Mouse (Mus musculus) neutrophil, adult 65 days (primary cell): ENCODE measurements around the gene Cyba. TPM values are rescaled to one million over a fixed set of nuclear protein-coding genes. Genes with fewer than 3 reads are reported as not detected.

Experiments
- total RNA-seq: library from RNA; stranded (reverse); gene quantifications from 2 replicates; pipeline ENCODE4 v1.2.4, GENCODE M21; 2023

Gene Cyba
- total RNA-seq: 796 and 813 TPM in 2 replicates

GRCm38 (mm10) chr8:122432443-122433268 lies at the start of gene Cyba:
Gene Cyba (minus strand): TSS chr8:122432930.

DNA sequence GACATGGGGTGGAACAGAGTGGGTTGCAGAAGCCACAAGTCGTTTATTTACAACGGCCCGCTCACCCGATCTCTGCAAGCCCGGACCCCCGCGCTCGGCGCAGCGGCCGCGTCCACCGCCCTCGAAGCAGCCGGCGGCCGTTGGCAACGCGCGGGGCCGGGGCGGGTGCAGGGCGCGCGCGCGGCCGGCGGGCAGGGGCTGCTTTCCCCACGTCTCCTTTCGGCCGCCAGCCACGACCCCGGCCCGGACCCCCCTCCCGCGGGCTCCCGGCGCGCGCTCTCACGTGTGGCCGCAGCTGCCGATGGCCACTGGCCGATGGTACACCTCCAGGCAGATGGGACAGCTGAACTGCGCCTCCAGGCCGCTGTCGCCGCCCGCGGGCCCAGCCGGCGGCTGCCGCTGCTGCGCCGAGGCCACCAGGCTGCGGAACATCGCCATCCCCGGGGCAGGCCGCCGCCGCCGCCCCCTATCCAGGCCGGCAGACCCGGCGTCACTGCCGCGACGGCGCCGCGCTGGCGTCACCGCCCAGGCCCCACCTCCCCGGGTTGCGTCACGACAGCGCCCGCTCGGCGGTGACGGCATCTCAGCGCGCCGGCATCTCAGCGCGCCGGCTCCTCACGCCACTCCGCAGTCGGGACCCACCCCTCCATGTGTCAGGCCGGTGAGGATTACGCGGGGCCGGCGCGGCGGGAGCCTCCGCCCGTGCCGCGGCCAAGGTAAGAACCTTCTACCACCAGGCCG lies 43.0 kb upstream of the Cyba start, which contains the start of the genes Rnf166 and Ctu2:
Rnf166 (minus strand) TSS at position 485 of the 741 bp plus-strand sequence.
Ctu2 (plus strand) TSS at position 564 of the 741 bp plus-strand sequence.

DNA sequence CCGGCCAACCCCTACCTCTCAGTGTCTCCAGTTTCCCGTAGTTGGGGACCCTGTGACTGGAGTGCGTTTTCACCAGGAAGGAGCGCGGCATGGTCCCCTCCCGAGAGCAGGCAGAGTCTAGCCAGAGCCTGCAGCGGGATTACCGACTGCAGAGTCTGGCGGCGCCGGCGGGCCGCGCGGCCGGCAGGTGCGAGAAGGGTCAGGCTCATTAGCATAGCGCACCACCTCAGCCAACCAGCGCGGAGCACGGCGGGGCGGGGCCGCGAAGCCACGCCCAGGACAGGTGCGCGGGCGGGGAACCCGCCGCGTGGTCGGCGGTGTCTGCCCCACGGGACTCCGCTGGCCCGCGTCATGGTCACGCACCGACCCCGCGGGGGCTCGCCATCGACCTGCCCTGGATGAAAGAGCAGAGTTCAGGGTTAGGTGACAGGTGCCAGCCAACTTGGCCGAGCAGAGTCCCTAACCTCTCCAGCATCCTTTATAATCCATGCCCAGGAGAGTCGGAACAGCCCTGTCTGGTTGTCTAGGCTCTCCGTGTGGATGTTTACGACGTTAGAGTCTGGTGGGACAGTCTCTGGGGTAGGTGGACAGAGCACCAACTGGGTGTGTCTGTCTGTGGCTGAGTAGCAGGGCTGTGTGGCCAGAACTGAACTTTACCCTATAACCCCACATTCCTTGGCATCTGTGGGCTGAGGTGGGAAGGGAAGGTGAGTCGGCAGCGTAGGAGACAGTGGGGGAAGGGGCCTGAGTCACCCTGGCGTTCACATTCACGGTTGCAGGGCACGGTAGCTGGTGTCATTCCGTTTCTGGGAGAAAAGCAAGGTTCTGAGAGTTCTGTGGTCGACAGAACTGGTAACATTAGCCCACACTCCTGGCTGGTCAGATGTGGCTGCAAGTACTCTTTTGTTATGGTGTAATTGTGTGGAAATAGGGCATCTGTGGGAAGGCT lies 28.1 kb upstream of the Cyba start, which contains the start of gene Snai3:
Snai3 (minus strand) TSS at position 210 of the 949 bp plus-strand sequence.

GRCm38 (mm10) chr8:122443262-122444006 lies 10.7 kb upstream of the Cyba start, which contains the start of gene Mvd:
Gene Mvd (minus strand): TSS chr8:122443422.

DNA sequence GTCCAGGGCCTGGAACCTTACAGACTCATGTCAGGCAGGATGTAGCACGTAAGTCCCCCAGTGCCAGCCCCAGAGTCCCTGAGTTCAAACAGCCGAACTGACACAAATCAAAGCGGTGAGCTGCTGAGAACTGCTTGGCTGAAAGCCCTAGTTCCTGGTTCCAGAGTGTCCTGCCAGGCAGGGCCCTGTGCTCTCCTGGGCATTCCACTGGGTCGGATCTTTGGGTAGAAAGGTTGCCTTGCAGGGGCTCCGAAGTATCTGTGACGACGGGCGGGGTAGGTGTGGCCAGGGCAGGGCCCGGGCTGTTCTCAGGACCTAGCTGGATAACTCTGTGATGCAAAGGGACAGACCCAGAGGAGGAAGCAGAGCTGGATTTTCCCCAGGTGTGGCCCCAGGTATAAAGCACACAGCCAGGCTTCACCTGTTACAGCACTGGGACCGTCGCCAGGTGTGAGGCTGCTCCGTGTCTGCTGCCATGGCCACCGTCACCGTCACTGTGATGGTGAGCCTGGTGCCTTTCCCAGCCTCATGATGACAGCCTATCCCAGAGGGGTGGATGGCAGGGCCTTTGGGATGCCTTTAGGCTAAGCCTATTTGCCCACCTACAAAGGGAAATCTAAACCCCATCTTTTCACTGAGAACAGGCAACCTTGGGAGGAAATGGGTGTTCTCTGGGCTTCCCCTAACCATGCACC lies 11.2 kb downstream of the Cyba start, which contains the start of gene Il17c:
Il17c (plus strand) TSS at position 645 of the 695 bp plus-strand sequence.

DNA sequence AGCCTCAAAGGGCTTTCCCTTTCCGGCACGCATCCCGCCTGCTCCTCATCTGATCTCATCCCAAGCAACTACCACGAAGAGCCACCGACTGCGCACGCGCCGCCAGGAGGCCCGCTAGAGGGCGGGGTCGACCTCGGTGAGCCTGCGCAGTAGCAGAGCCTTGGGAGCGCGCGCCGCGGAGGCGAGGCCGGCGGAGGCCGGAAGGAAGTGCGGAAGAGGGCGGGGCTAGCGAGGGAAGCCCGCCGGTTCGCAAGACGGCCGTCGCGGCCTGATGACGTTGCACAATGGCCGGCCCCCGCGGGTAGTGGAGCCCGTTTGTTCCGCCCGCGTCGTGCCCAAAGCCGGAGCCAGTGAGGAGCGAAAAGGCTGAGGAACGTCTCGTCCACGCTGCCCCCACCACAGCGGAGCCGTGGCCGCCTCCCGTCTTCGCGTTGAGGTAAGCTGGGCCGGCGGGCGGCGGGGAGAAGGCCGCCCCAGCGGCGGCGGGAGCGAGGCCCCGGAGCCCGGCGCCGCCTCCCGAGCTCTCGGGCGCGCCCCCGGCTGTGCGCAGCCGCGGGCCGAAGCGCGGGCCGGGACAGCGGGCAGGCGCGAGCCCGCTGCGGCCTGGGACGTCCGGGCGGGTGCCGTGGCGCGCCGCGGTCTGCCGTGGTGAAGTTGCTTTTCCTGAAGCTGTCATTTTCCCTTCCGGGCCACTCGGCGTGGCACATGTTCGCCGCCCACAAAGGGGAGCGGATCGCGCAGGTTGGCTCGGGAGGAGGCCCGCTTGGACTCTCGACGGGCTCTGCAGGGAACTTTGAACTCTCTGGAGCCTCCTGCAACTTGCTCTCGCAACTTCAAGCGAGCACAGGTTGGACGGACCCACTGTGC lies 56.1 kb downstream of the Cyba start, which contains the start of gene Zc3h18:
Zc3h18 (plus strand) TSS at position 245 of the 867 bp plus-strand sequence.

Other genes starting within 250 kb of the Cyba start
- 4.6 and 11.2 TPM in 2 replicates for gene Zfpm1, start 150.8 kb downstream of the Cyba start, total RNA-seq
- not detected in 2 replicates for gene Trhr2, start 72.2 kb downstream of the Cyba start, total RNA-seq
- gene Zc3h18, start 56.3 kb downstream of the Cyba start, total RNA-seq: 47.4 and 75.2 TPM in 2 replicates
- gene Il17c, start 10.9 kb downstream of the Cyba start, total RNA-seq: 0.98 TPM in 1 of 2 replicates, not detected in the other
- gene Mvd, start 10.5 kb upstream of the Cyba start, total RNA-seq: 8.7 and 10.0 TPM in 2 replicates
- gene Snai3, start 27.8 kb upstream of the Cyba start, total RNA-seq: not detected in 2 replicates
- 47.1 and 54.5 TPM in 2 replicates for gene Rnf166, start 43.1 kb upstream of the Cyba start, total RNA-seq
- gene Ctu2, start 43.2 kb upstream of the Cyba start, total RNA-seq: 13.2 and 15.3 TPM in 2 replicates
- gene Piezo1, start 118.4 kb upstream of the Cyba start, total RNA-seq: 24.0 and 38.7 TPM in 2 replicates
- gene Cdt1, start 135.1 kb upstream of the Cyba start, total RNA-seq: 56.1 and 75.3 TPM in 2 replicates
- 160 and 176 TPM in 2 replicates for gene Aprt, start 144.0 kb upstream of the Cyba start, total RNA-seq
- 74.4 and 111 TPM in 2 replicates for gene Galns, start 178.5 kb upstream of the Cyba start, total RNA-seq
- gene Trappc2l, start 178.7 kb upstream of the Cyba start, total RNA-seq: 38.8 and 41.0 TPM in 2 replicates
- not detected in 2 replicates for gene Pabpn1l, start 189.8 kb upstream of the Cyba start, total RNA-seq